In genomic region chr13:112188741-112189476, GRCm38 (mm10) we compare ENCODE assay signal across 11 mouse cellular contexts.
DNase-seq lines count a peak whose midpoint lies in the region; TF ChIP-seq lines count a peak whose summit lies in the region.
"Had no signal": no experiment of that assay in that cellular context is flagged by ENCODE, and none has a peak within 500 bp of the region (broad histone marks: within the 10 kb centered on the region; RNA-seq: fewer than 3 reads in every experiment).

No protein-coding gene starts in this region.

- H3K27ac ChIP-seq in gastrocnemius, adult 2 months, result peak overlapping the region; percentile 41; the same call in 1 of the 2 replicates
- peak overlapping the region; percentile 55 for H3K27ac ChIP-seq in testis, adult 2 months (ENCODE audit: control insufficient read depth, insufficient read depth, low read depth, low read length)
- no peak overlapping the region for H3K27ac ChIP-seq in layer of hippocampus, adult 2 months
- H3K27ac ChIP-seq: embryonic facial prominence, embryonic 10.5 days; midbrain, embryonic 10.5 days had no signal

- no peak overlapping the region; the same call in 1 of the 2 replicates for H3K4me3 ChIP-seq in gastrocnemius, adult 2 months
- no peak overlapping the region for H3K4me3 ChIP-seq in testis, adult 2 months (ENCODE audit: control insufficient read depth, low read depth, low read length)
- H3K4me3 ChIP-seq in layer of hippocampus, adult 2 months, result no peak overlapping the region
- H3K4me3 ChIP-seq: embryonic facial prominence, embryonic 10.5 days; midbrain, embryonic 10.5 days had no signal

- H3K27me3 ChIP-seq in testis, adult 2 months (ENCODE audit: control insufficient read depth, insufficient read depth, low read length), result no peaks in the 10 kb centered on the region

- peaks cover 2% of the 10 kb centered on the region; the same call in 1 of the 2 replicates for H3K4me1 ChIP-seq in testis, adult 2 months (ENCODE audit: control insufficient read depth, insufficient read depth, low read length)

- H3K36me3 ChIP-seq in testis, adult 2 months (ENCODE audit: control insufficient read depth, insufficient read depth, low read length), result no peaks in the 10 kb centered on the region
- H3K36me3 ChIP-seq: embryonic facial prominence, embryonic 10.5 days; midbrain, embryonic 10.5 days had no signal

- TF ChIP-seq CTCF in gastrocnemius, adult 2 months (IDR thresholded peaks at IDR 0.05), result no peak
- TF ChIP-seq CTCF in testis, adult 2 months (IDR thresholded peaks at IDR 0.05; ENCODE audit: control insufficient read depth, insufficient read depth, insufficient replicate concordance, low read depth, low read length), result no peak
- no peak for TF ChIP-seq CTCF in layer of hippocampus, adult 2 months (conservative IDR thresholded peaks at IDR 0.05)

- no peak for TF ChIP-seq POLR2A in testis, adult 2 months (IDR thresholded peaks at IDR 0.05; ENCODE audit: control insufficient read depth, low read depth, low read length)

- DNase-seq in gastrocnemius, adult 2 months, result no peak
- no peak for DNase-seq in gastrocnemius, adult 8-10 months (ENCODE audit: low spot score in 2 of 2)
- peak; percentile 33 for DNase-seq in kidney, adult 18-20 months
- no peak for DNase-seq in kidney, postnatal 25 days
- DNase-seq in testis, postnatal 10 days (ENCODE audit: low spot score), result no peak
- DNase-seq in spleen, adult 12 weeks (ENCODE audit: low spot score), result no peak
- no peak for DNase-seq in layer of hippocampus, adult 2 months (ENCODE audit: low spot score in 2 of 2)
- DNase-seq: right cerebral cortex, postnatal 4 days had no signal

- intact Hi-C loops in gastrocnemius, adult 2 months (cut with DNase I), result no loop called here
